Mouse (Mus musculus) C2C12 (cell line): ENCODE measurements at regions not wholly inside any gene's neighbourhood (a gene's known extent, or its start where the extent isn't known, plus 50 kb on each side); places are given as distances from the start of the nearest gene placed in this dataset.

Source experiments
- CTCF ChIP-seq: IDR thresholded peaks from one replicate; pipeline ENCODE4 v1.5.1; 2011; ENCODE audit not compliant: control insufficient read depth, insufficient read depth, insufficient read length
- MAX ChIP-seq: IDR thresholded peaks from one replicate; pipeline ENCODE4 v1.6.1; 2011; ENCODE audit warnings: mild to moderate bottlenecking, control low read depth
- MYOG ChIP-seq: IDR thresholded peaks from one replicate; pipeline ENCODE4 v1.6.1; 2011; ENCODE audit not compliant: control insufficient read depth, insufficient read length; ENCODE audit errors: extremely low read depth
- USF1 ChIP-seq: IDR thresholded peaks from one replicate; pipeline ENCODE4 v1.6.1; 2011; ENCODE audit warnings: low read depth, mild to moderate bottlenecking, control low read depth, moderate library complexity

DNA sequence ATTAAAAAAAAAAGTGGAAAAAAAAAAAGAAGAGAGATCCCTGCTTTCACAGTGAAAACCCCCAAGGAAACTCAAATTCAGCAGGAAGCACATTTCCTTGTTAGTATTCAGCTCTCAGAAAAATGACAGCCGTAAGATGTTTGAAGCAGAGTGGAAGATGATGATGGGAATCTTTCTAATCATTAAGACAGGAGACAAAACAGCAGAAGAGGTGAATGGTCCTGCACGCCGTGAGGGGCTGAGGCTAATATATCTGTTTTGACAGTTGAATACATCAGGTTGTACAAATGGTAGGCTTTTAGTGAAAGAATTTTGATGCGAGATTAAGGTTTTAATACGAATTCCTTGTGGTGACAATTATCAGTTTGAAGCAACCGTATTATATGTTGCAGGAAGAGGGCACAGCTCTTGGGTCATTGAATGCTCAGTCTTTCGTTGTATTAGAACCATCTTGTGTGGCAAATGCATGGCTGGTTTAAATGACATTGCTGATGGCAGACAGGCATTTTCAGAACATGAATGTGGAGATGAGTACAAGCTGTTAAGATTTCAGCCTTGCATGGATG is 649.3 kb downstream of the Hace1 start:
- no peak for TF ChIP-seq CTCF
- TF ChIP-seq USF1 = no peak
- TF ChIP-seq MYOG = no peak
- no peak for TF ChIP-seq MAX
